Mouse (Mus musculus) G1E (cell line): Measurements from ENCODE around the gene Serpinb7. TPM values are rescaled to one million over a fixed set of nuclear protein-coding genes. Genes with fewer than 3 reads are reported as not detected.

Source experiments
- ATAC-seq: 2 replicates; pipeline ENCODE4 v1.8.0; 2016; ENCODE audit warnings: mild to moderate bottlenecking; ENCODE audit not compliant: insufficient number of reproducible peaks, poor library complexity, low FRiP score, severe bottlenecking; ENCODE audit errors: extremely low read depth
- DNase-seq: peaks from one replicate; pipeline ENCODE4 v3.0.0; 2012; ENCODE audit warnings: low spot score
- H3K27me3 ChIP-seq: 2 replicates; pipeline ENCODE4 v1.6.1; 2012; ENCODE audit warnings: mild to moderate bottlenecking, low read length, inconsistent platforms; ENCODE audit not compliant: insufficient read depth
- H3K36me3 ChIP-seq: replicated peaks from 2 replicates; pipeline ENCODE3; 2012; ENCODE audit warnings: mild to moderate bottlenecking, inconsistent platforms
- H3K4me1 ChIP-seq: 2 replicates; pipeline ENCODE4 v1.6.1; 2012; ENCODE audit warnings: low read depth, low read length, inconsistent platforms, mixed read lengths; ENCODE audit not compliant: insufficient read depth
- H3K4me3 ChIP-seq: 2 replicates; pipeline ENCODE4 v1.5.1; 2012; ENCODE audit warnings: low read depth, mild to moderate bottlenecking, inconsistent platforms, low read length, moderate library complexity, mixed read lengths
- H3K9me3 ChIP-seq: replicated peaks from 2 replicates; pipeline ENCODE4 v1.6.1; 2012; ENCODE audit warnings: inconsistent platforms
- CTCF ChIP-seq: IDR thresholded peaks from 2 replicates; pipeline ENCODE4 v1.5.1; 2012; ENCODE audit warnings: low read depth, low read length, inconsistent platforms, mixed read lengths
- GATA1 ChIP-seq: IDR thresholded peaks from 2 replicates; pipeline ENCODE4 v1.6.1; 2012; ENCODE audit warnings: borderline replicate concordance, low read length, inconsistent platforms, mixed read lengths
- GATA2 ChIP-seq: IDR thresholded peaks from 2 replicates; pipeline ENCODE4 v1.6.1; 2012; ENCODE audit warnings: low read depth, low read length, inconsistent platforms, borderline replicate concordance
- POLR2AphosphoS5 ChIP-seq: IDR thresholded peaks from 2 replicates; pipeline ENCODE4 v1.6.1; 2012; ENCODE audit warnings: low read depth, low read length, inconsistent platforms; ENCODE audit not compliant: insufficient replicate concordance
- TAL1 ChIP-seq: conservative IDR thresholded peaks from 2 replicates; pipeline ENCODE4 v1.6.1; 2012; ENCODE audit warnings: low read depth, low read length, inconsistent platforms, mixed read lengths
- polyA plus RNA-seq: library from polyadenylated mRNA; stranded (reverse); fragments of >175 nt; gene quantifications from 2 replicates; pipeline ENCODE4 v1.2.3, GENCODE M21; 2012
- total RNA-seq, 2 experiments: library from RNA; stranded (forward) in 1 of 2; stranded (reverse) in 1 of 2; fragments of 200-1000 nt in 1 of 2; fragments of >200 nt in 1 of 2; fragmentation: Nextera tagmentation in 1 of 2; gene quantifications; 2 replicates each; pipeline ENCODE4 v1.2.3; 2014 to 2017

Serpinb7 gene
- total and polyA plus RNA-seq, 3 experiments = not detected

DNA sequence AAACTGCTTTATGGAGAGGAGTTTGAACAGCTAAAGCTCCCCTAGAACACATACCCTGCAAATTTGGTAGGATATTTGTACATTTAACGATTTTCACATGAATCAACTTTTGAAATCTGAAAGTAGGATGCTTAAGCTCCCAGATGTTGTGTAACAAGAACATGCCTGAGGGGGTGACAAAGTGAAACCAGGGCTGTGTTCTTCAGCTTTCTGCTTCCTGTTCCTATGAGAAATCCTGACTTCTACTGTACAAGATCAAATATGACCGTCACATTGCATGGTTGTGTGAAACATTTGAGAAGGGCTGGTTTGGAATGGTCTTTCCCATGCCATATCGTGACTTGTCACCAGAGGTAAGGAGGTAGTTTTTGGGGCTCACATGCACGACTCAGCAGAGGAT is 2.6 kb downstream of the Serpinb7 start:
- TF ChIP-seq GATA1 (no peak), CTCF (no peak), GATA2 (no peak), TAL1 (no peak), POLR2AphosphoS5 (no peak)
- peaks cover 16% of the 10 kb centered on the region for H3K9me3 ChIP-seq
- H3K36me3 ChIP-seq = no peaks in the 10 kb centered on the region
- ATAC-seq = no peak
- no peak overlapping the region for H3K4me3 ChIP-seq
- no peaks in the 10 kb centered on the region for H3K27me3 ChIP-seq
- no peak for DNase-seq
- no peaks in the 10 kb centered on the region for H3K4me1 ChIP-seq

DNA sequence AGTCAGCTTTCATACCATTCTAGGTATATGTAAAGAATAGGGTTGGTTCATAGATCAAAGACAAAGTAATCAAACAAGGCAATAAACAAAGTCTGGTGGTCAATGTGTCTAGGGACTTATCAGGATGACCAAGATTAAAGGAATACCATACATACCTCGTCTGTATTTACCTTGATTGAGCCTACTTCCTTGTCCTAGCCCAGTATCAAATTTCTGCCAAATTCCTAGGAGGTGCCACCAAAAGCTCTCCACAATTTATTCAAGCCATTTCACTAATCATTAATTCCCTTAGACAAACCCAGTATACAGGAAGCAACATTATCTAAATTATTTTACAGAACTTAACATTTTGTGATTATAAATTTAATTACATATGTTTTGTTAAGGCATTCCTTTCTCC is 15.2 kb downstream of the Serpinb7 start:
- Histone ChIP-seq H3K4me1 (no peaks in the 10 kb centered on the region), H3K27me3 (no peaks in the 10 kb centered on the region), H3K9me3 (peaks cover 6% of the 10 kb centered on the region; the same call in 1 of the 2 replicates), H3K4me3 (no peak overlapping the region), H3K36me3 (no peaks in the 10 kb centered on the region)
- no peak for DNase-seq
- ATAC-seq = no peak
- no peak for TF ChIP-seq TAL1
- no peak for TF ChIP-seq GATA1
- TF ChIP-seq POLR2AphosphoS5 = no peak
- no peak for TF ChIP-seq CTCF
- TF ChIP-seq GATA2 = no peak

DNA sequence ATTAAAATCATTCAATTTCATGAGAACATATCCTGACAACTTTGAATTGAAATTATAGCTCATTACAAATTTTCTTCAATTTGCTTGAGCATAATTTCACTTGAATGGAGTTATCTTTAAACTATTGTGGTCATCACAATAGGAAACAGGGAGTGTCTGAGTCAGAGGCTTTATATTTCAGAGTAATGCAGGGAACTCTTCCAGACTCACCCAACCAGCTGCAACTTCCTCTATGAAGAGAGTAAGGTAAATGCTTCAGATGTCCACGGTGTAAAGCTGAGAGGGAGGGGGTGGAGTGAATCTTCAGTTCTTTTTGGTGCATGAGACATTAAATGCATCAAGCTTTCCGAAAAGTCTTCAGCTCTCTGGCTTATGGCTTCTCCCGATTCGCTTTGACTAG is 23.0 kb downstream of the Serpinb7 start:
- DNase-seq (no peak), ATAC-seq (no peak)
- no peak for TF ChIP-seq GATA1
- TF ChIP-seq GATA2 = no peak
- TF ChIP-seq TAL1 = no peak
- TF ChIP-seq POLR2AphosphoS5 = no peak
- no peak for TF ChIP-seq CTCF

DNA sequence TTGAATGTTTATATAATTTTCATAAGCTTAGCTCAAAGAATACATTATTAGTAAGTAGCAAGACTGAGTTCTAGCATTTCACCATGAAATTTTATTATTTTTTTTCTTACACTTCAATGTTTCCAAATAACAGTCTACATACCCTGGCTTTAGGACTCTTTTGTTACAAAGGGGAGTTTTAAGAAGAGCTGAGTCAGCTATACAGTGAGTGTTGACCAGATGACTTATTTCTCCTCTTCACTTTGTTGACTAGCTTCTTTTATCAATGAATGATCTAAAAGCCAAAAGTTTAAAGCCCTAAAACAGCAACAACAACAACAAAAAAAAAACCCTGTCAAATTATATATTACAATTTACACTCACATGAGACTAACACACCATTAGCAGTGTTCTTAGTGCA is 31.8 kb downstream of the Serpinb7 start:
- TF ChIP-seq POLR2AphosphoS5 (no peak), GATA1 (no peak), GATA2 (no peak), CTCF (no peak), TAL1 (no peak)
- ATAC-seq (no peak), DNase-seq (no peak)
- Histone ChIP-seq H3K4me1 (no peaks in the 10 kb centered on the region), H3K27me3 (no peaks in the 10 kb centered on the region), H3K36me3 (no peaks in the 10 kb centered on the region), H3K4me3 (no peak overlapping the region), H3K9me3 (peaks cover 7% of the 10 kb centered on the region)

More for the DNA sequence above, 23.0 kb downstream of the Serpinb7 start:
- no peaks in the 10 kb centered on the region for H3K36me3 ChIP-seq
- H3K27me3 ChIP-seq = no peaks in the 10 kb centered on the region
- no peaks in the 10 kb centered on the region for H3K4me1 ChIP-seq
- H3K4me3 ChIP-seq = no peak overlapping the region
- peaks cover 10% of the 10 kb centered on the region for H3K9me3 ChIP-seq

DNA sequence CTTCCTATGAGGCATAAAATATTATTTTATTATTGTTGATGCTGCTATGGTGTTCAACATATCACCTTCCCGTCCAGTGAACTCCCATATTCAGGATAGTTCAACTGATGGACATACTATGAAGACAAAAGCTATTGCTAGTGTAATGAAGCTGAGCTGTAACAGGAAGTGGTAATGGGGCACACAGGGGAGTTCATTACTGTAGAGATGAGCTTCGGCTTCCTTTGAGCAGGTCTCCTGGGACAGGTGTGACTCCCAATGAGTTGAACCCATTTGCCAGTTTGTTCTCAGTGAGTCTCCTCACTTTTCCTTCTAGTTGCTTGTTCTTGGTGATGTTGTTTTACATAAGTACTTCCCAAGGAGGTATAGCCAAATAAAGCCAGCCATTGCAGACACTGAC is 36.1 kb downstream of the Serpinb7 start:
- DNase-seq (no peak), ATAC-seq (no peak)
- no peaks in the 10 kb centered on the region for H3K36me3 ChIP-seq
- no peaks in the 10 kb centered on the region for H3K4me1 ChIP-seq
- peaks cover 19% of the 10 kb centered on the region for H3K9me3 ChIP-seq
- H3K4me3 ChIP-seq = no peak overlapping the region
- H3K27me3 ChIP-seq = no peaks in the 10 kb centered on the region
- no peak for TF ChIP-seq TAL1

DNA sequence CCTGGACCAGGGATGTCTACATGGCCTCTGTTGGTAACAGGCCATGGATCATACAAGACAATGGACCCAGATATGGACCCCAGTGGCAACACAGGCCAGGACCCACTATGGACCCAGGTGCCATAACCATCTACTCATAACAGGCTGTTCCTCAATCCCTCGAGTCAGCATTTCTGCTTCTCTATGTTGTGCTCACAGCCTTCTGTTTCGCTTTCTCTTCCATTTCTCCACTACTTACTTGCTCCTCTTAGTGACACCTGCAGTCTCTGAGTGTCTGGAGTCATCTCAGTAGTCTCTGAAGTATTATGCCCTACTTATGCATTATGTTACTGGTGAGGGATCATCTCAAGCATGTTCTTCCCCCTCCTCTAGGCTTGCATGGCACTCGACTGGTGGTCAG is 40.0 kb downstream of the Serpinb7 start:
- no peak for ATAC-seq
- no peaks in the 10 kb centered on the region for H3K4me1 ChIP-seq
- no peaks in the 10 kb centered on the region for H3K36me3 ChIP-seq
- no peak overlapping the region for H3K4me3 ChIP-seq
- no peak for TF ChIP-seq POLR2AphosphoS5
- no peak for TF ChIP-seq GATA1
- no peak for TF ChIP-seq CTCF
- TF ChIP-seq GATA2 = no peak
- no peak for TF ChIP-seq TAL1
- no peak for DNase-seq
- H3K27me3 ChIP-seq = no peaks in the 10 kb centered on the region
- H3K9me3 ChIP-seq = peaks cover 16% of the 10 kb centered on the region

DNA sequence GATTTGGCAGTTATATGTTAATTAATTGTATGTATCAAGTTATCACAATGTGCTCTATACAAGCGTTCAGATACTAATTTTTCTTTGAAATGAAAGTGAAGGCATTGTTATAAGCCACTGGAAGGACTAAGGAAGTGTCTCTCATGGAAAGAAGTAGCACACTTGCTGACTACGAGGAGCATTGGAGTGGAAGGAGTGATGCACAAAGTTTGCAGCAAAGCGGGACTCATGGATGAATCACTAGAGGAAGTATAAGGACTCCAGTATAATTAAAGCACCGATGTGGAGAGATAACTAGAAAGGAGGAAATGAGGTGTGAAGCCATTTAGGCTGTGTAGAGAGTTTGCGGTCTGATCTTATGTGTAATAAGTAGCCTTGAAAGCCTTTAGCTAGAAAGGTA is 45.9 kb downstream of the Serpinb7 start:
- DNase-seq = no peak
- H3K4me1 ChIP-seq = no peaks in the 10 kb centered on the region

More for the DNA sequence above, 45.9 kb downstream of the Serpinb7 start:
- no peaks in the 10 kb centered on the region for H3K27me3 ChIP-seq
- H3K9me3 ChIP-seq = 0 out of 2 replicates have a peak, but pooled peaks cover 6% of the 10 kb centered on the region
- ATAC-seq = no peak
- no peaks in the 10 kb centered on the region for H3K36me3 ChIP-seq
- no peak overlapping the region for H3K4me3 ChIP-seq
- no peak for TF ChIP-seq POLR2AphosphoS5
- TF ChIP-seq GATA2 = no peak
- no peak for TF ChIP-seq GATA1
- TF ChIP-seq CTCF = no peak
- TF ChIP-seq TAL1 = no peak
